Mouse (Mus musculus): Measurements from ENCODE around the gene Cpa1. TPM values are rescaled to one million over a fixed set of nuclear protein-coding genes. Genes with fewer than 3 reads are reported as not detected.

The Cpa1 gene
- polyA plus RNA-seq, 1 experiment, result 2,130 TPM

DNA sequence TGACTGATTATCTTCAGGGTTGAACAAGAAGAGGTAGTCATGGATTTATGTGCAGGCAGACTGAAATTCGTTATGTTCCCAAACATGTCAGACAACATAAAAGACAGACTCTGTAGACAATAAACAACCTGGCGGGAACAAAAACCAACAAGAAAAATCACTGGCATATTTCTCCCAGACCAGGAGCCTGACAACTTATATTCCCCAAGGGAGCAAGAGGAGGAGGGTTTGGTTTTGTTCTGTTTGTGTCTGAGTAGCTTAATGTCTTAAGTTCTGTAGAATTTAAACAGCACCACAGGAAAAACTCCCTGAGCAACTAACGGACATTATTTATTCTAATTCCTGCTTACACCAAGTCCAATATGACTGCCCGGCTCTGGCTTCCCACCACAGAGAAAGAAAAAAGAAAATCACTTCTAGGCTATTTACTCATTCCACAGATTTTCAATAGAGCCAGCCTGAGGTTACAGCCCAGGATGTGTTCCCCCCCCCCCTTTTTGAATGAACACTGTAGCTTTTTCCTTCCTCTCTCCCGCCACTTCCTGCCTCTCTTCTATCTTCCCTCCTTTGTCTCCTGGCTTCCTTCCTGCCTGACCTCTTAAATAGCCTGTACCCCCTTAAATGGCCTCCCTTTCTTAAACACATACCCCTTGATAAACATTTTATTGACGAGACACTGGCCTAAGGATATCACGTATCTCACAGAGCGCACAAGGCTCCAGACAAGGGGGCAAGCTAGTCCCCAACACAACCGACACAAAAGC is 13.6 kb downstream of the Cpa1 start:
- H3K27me3 ChIP-seq (ENCODE audit: control insufficient read depth, insufficient read depth, low read length), result no peaks in the 10 kb centered on the region
- DNase-seq (ENCODE audit: low read depth in 1 of 2, low spot score in 2 of 2), result no peak
- H3K4me3 ChIP-seq (ENCODE audit: extremely low read depth, insufficient read depth, insufficient read length), result no peak overlapping the region
- no peak for TF ChIP-seq POLR2A (IDR thresholded peaks at IDR 0.05; ENCODE audit: low read depth, low read length)
- no peak for TF ChIP-seq CTCF (IDR thresholded peaks at IDR 0.05; ENCODE audit: extremely low read depth, insufficient read depth, insufficient read length, insufficient replicate concordance)
- H3K4me1 ChIP-seq (ENCODE audit: control insufficient read depth, insufficient read depth, insufficient read length), result no peaks in the 10 kb centered on the region
- H3K27ac ChIP-seq (ENCODE audit: insufficient read depth, low read length), result no peak overlapping the region
- H3K36me3 ChIP-seq (ENCODE audit: control insufficient read depth, insufficient read depth, low read length), result peaks cover 2% of the 10 kb centered on the region; the same call in 1 of the 2 replicates
- WGBS, result 84% methylated on average over 9 of the region's 9 CpGs

DNA sequence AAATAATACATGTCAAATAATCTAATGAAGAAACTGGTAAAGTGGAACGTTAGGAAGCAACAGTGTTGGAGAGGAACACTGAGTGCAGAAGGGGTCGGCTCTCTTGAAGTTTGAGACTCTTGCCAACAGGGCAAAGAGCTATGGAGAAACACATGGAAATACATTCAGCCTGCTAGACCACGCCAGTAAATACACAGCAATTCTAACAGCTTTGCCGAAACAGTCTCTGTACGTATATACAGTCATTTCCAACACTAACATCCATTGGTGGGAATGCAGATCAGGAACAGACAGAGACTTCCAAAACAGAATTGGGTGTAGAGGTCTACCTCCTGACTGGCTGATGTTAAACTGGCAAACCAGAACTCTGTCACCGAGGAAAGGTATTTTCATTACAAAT is 14.5 kb downstream of the Cpa1 start:
- Histone ChIP-seq H3K4me1 (ENCODE audit: control insufficient read depth, insufficient read depth, insufficient read length) (no peaks in the 10 kb centered on the region), H3K27ac (ENCODE audit: insufficient read depth, low read length) (no peak overlapping the region), H3K4me3 (ENCODE audit: extremely low read depth, insufficient read depth, insufficient read length) (no peak overlapping the region), H3K27me3 (ENCODE audit: control insufficient read depth, insufficient read depth, low read length) (no peaks in the 10 kb centered on the region), H3K36me3 (ENCODE audit: control insufficient read depth, insufficient read depth, low read length) (peaks cover 2% of the 10 kb centered on the region; the same call in 1 of the 2 replicates)
- no peak for TF ChIP-seq CTCF (IDR thresholded peaks at IDR 0.05; ENCODE audit: extremely low read depth, insufficient read depth, insufficient read length, insufficient replicate concordance)
- TF ChIP-seq POLR2A (IDR thresholded peaks at IDR 0.05; ENCODE audit: low read depth, low read length), result no peak
- WGBS, result 94% methylated on average over 6 of the region's 6 CpGs
- DNase-seq (ENCODE audit: low read depth in 1 of 2, low spot score in 2 of 2), result no peak

DNA sequence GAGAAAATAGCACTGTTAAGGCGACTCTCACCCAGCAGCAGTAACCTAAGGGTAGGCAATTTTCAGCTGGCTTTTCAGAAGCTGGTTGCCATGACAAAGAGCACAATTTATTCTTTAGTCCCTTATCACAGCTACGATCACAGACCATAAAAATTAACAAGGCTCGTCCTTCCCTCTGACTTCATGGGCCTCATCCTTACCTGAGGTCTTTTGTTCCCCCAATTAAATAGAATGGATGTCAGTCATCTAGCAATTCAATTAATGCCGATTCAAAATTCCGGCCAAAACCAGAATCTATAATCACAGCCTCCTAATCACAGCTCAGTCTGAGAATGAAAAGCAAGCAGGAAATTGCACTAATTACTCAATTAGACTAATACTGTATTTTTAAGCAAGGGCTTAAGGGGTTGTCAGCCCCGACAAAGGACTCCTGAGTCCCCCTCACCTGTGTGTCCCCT is 15.4 kb downstream of the Cpa1 start:
- Histone ChIP-seq H3K4me1 (ENCODE audit: control insufficient read depth, insufficient read depth, insufficient read length) (no peaks in the 10 kb centered on the region), H3K36me3 (ENCODE audit: control insufficient read depth, insufficient read depth, low read length) (peaks cover 2% of the 10 kb centered on the region; the same call in 1 of the 2 replicates), H3K27me3 (ENCODE audit: control insufficient read depth, insufficient read depth, low read length) (no peaks in the 10 kb centered on the region), H3K27ac (ENCODE audit: insufficient read depth, low read length) (no peak overlapping the region), H3K4me3 (ENCODE audit: extremely low read depth, insufficient read depth, insufficient read length) (no peak overlapping the region)
- no peak for DNase-seq (ENCODE audit: low read depth in 1 of 2, low spot score in 2 of 2)
- WGBS, result 94% methylated on average over 6 of the region's 6 CpGs
- TF ChIP-seq CTCF (IDR thresholded peaks at IDR 0.05; ENCODE audit: extremely low read depth, insufficient read depth, insufficient read length, insufficient replicate concordance) (no peak), POLR2A (IDR thresholded peaks at IDR 0.05; ENCODE audit: low read depth, low read length) (no peak)

GRCm38 (mm10) chr6:30654932-30655331 is 15.9 kb downstream of the Cpa1 start:
- H3K4me3 ChIP-seq (ENCODE audit: extremely low read depth, insufficient read depth, insufficient read length), result no peak overlapping the region
- 91% methylated on average over 3 of the region's 3 CpGs for WGBS
- H3K36me3 ChIP-seq (ENCODE audit: control insufficient read depth, insufficient read depth, low read length), result peaks cover 2% of the 10 kb centered on the region; the same call in 1 of the 2 replicates
- no peak for DNase-seq (ENCODE audit: low read depth in 1 of 2, low spot score in 2 of 2)
- H3K27ac ChIP-seq (ENCODE audit: insufficient read depth, low read length), result no peak overlapping the region
- TF ChIP-seq POLR2A (IDR thresholded peaks at IDR 0.05; ENCODE audit: low read depth, low read length), result no peak
- TF ChIP-seq CTCF (IDR thresholded peaks at IDR 0.05; ENCODE audit: extremely low read depth, insufficient read depth, insufficient read length, insufficient replicate concordance), result no peak
- no peaks in the 10 kb centered on the region for H3K27me3 ChIP-seq (ENCODE audit: control insufficient read depth, insufficient read depth, low read length)
- no peaks in the 10 kb centered on the region for H3K4me1 ChIP-seq (ENCODE audit: control insufficient read depth, insufficient read depth, insufficient read length)

DNA sequence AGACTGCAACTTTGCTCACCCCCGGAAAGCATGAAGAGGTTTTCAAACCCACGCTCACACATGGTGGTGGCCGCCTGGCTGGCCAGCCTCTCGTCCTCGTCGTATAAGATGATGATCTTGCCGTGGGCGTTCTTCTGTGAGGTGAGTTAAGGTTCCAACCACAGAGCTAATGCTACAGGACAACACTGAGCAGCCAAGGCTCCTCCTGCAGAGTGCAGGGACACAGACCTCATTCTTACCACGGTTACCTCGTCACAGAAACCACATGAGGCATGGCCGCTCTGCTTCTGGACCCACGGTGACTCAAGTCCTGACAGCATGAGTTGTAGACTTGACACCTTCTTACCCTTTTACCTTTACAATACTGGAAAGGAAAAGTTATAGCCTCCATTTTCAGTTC is 18.3 kb downstream of the Cpa1 start:
- Histone ChIP-seq H3K4me1 (ENCODE audit: control insufficient read depth, insufficient read depth, insufficient read length) (no peaks in the 10 kb centered on the region), H3K27ac (ENCODE audit: insufficient read depth, low read length) (no peak overlapping the region), H3K36me3 (ENCODE audit: control insufficient read depth, insufficient read depth, low read length) (peaks cover 2% of the 10 kb centered on the region; the same call in 1 of the 2 replicates), H3K27me3 (ENCODE audit: control insufficient read depth, insufficient read depth, low read length) (no peaks in the 10 kb centered on the region), H3K4me3 (ENCODE audit: extremely low read depth, insufficient read depth, insufficient read length) (no peak overlapping the region)
- WGBS, result 87% methylated on average over 12 of the region's 12 CpGs
- no peak for TF ChIP-seq CTCF (IDR thresholded peaks at IDR 0.05; ENCODE audit: extremely low read depth, insufficient read depth, insufficient read length, insufficient replicate concordance)
- TF ChIP-seq POLR2A (IDR thresholded peaks at IDR 0.05; ENCODE audit: low read depth, low read length), result no peak
- DNase-seq (ENCODE audit: low read depth in 1 of 2, low spot score in 2 of 2), result no peak

GRCm38 (mm10) chr6:30658619-30659018 is 19.6 kb downstream of the Cpa1 start:
- H3K27me3 ChIP-seq (ENCODE audit: control insufficient read depth, insufficient read depth, low read length), result no peaks in the 10 kb centered on the region
- peaks cover 2% of the 10 kb centered on the region; the same call in 1 of the 2 replicates for H3K36me3 ChIP-seq (ENCODE audit: control insufficient read depth, insufficient read depth, low read length)
- no peaks in the 10 kb centered on the region for H3K4me1 ChIP-seq (ENCODE audit: control insufficient read depth, insufficient read depth, insufficient read length)
- no peak for DNase-seq (ENCODE audit: low read depth in 1 of 2, low spot score in 2 of 2)
- H3K27ac ChIP-seq (ENCODE audit: insufficient read depth, low read length), result no peak overlapping the region
- no peak overlapping the region for H3K4me3 ChIP-seq (ENCODE audit: extremely low read depth, insufficient read depth, insufficient read length)
- WGBS, result 82% methylated on average over 9 of the region's 9 CpGs
- no peak for TF ChIP-seq CTCF (IDR thresholded peaks at IDR 0.05; ENCODE audit: extremely low read depth, insufficient read depth, insufficient read length, insufficient replicate concordance)
- no peak for TF ChIP-seq POLR2A (IDR thresholded peaks at IDR 0.05; ENCODE audit: low read depth, low read length)

- no peak for DNase-seq (ENCODE audit: low read depth in 1 of 2, low spot score in 2 of 2)
- TF ChIP-seq POLR2A (IDR thresholded peaks at IDR 0.05; ENCODE audit: low read depth, low read length), result no peak
- no peak for TF ChIP-seq CTCF (IDR thresholded peaks at IDR 0.05; ENCODE audit: extremely low read depth, insufficient read depth, insufficient read length, insufficient replicate concordance)
- H3K36me3 ChIP-seq (ENCODE audit: control insufficient read depth, insufficient read depth, low read length), result no peaks in the 10 kb centered on the region
- no peaks in the 10 kb centered on the region for H3K4me1 ChIP-seq (ENCODE audit: control insufficient read depth, insufficient read depth, insufficient read length)
- WGBS, result 91% methylated on average over 6 of the region's 6 CpGs
- no peak overlapping the region for H3K27ac ChIP-seq (ENCODE audit: insufficient read depth, low read length)
- no peaks in the 10 kb centered on the region for H3K27me3 ChIP-seq (ENCODE audit: control insufficient read depth, insufficient read depth, low read length)
- H3K4me3 ChIP-seq (ENCODE audit: extremely low read depth, insufficient read depth, insufficient read length), result no peak overlapping the region
Observed at GRCm38 (mm10) chr6:30664776-30665175, 25.8 kb downstream of the Cpa1 start.
